Mouse (Mus musculus): Measurements from ENCODE around the gene Zfhx3. TPM values are rescaled to one million over a fixed set of nuclear protein-coding genes. Genes with fewer than 3 reads are reported as not detected.
A peak's percentile ranks its signal among the peaks of the same experiment; 100 is the strongest.
"Not testable (repeated sequence)": the region's sequence is repeated elsewhere in the genome, so short reads cannot be mapped to it uniquely, and the experiment has no call there.

Zfhx3 gene
- total RNA-seq (2014; rRNA removed) (7.2 and 13.8 TPM in 2 replicates), polyA plus RNA-seq (2015; fragmentation: Nextera tagmentation; extraction: Ambion mirVana) (3.0 and 9.6 TPM in 2 replicates)

DNA sequence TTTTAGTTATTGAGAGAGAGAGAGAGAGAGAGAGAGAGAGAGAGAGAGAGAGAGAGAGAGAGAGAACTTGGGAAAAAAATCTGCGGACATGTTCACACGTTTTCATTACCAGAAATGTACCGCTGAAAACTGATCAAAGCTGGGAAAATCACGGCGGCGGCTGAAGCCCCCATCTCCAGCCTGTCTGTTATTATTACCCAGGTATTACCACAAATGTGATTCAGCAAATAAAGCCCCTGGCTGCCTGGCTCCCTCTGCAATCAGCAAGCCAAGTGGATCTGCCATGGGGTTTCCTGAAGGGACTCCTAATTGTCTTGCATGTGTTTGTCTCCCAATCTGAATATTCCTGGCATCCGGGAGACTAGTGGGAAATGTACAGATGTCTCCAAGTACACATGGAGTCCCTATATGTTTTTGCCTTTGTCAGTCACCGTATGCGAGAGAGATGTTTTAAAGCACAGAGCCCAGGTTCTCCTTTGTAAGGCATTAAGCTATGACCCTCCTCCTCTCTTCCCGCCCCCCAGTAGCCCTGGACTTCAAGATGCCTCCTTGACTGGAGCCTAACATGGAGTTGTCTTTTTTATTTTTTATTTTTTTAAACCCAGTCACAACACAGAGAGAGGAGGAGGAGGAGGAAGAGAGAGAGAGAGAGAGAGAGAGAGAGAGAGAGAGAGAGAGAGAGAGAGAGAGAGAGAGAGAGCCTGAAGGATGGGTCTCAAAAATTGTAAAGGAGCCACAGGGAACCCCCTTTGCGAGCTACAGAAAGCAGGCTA, at the start of gene Zfhx3:
Gene Zfhx3, plus strand, starts transcription at position 723 of the 773 bp plus-strand sequence.
- H3K4me1 ChIP-seq (ENCODE audit: insufficient read depth): peaks cover 11% of the 10 kb centered on the region; the same call in 1 of the 2 replicates
- no peak for DNase-seq
- peak within 1 kb of the TSS; percentile 35; the same call in 1 of the 2 replicates for H3K9ac ChIP-seq
- H3K4me2 ChIP-seq (ENCODE audit: low read depth): peak within 1 kb of the TSS; percentile 48
- no peak for ATAC-seq
- H3K27me3 ChIP-seq (ENCODE audit: insufficient read depth, low read length): peaks cover 8% of the 10 kb centered on the region; the same call in 1 of the 2 replicates
- H3K36me3 ChIP-seq (ENCODE audit: insufficient read depth): no peaks in the 10 kb centered on the region
- H3K9me3 ChIP-seq (ENCODE audit: low read length): no peaks in the 10 kb centered on the region
- peak within 1 kb of the TSS; percentile 64 for H3K27ac ChIP-seq (ENCODE audit: low read depth, low read length)
- no peak for TF ChIP-seq CTCF (IDR thresholded peaks at IDR 0.05; ENCODE audit: low read depth)
- peak within 1 kb of the TSS; percentile 25 for H3K4me3 ChIP-seq (ENCODE audit: low read depth, low read length)
- 11% methylated on average over 11 of the region's 11 CpGs for WGBS

DNA sequence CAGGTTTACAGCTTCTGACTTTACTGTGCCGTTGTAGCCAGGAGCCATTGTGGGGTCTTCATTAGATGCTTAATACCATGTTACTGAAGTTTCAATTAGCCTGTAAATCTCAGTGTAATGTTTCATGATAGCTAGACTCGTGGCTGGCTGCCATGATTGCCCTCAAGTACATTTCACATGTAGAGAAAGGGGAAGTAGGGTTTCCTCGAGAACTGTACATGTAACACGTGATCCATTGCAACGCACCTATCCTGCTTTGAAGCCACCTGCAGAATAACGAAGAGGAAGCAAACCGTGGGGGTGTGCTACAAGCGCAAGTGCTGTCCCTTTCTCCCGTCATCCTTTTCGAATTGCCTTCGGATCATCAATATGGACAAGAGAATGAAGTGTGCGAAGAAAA, 23.5 kb upstream of the Zfhx3 start:
- DNase-seq: no peak
- TF ChIP-seq CTCF (IDR thresholded peaks at IDR 0.05; ENCODE audit: low read depth): no peak
- no peaks in the 10 kb centered on the region; the same call in 1 of the 2 replicates for H3K27me3 ChIP-seq (ENCODE audit: insufficient read depth, low read length)
- no peaks in the 10 kb centered on the region for H3K4me1 ChIP-seq (ENCODE audit: insufficient read depth)
- H3K9ac ChIP-seq: no peak overlapping the region
- no peaks in the 10 kb centered on the region for H3K36me3 ChIP-seq (ENCODE audit: insufficient read depth)
- no peak overlapping the region for H3K4me3 ChIP-seq (ENCODE audit: low read depth, low read length)
- no peak overlapping the region for H3K4me2 ChIP-seq (ENCODE audit: low read depth)
- H3K27ac ChIP-seq (ENCODE audit: low read depth, low read length): no peak overlapping the region
- 87% methylated on average over 12 of the region's 12 CpGs for WGBS
- no peak for ATAC-seq
- H3K9me3 ChIP-seq (ENCODE audit: low read length): no peaks in the 10 kb centered on the region

DNA sequence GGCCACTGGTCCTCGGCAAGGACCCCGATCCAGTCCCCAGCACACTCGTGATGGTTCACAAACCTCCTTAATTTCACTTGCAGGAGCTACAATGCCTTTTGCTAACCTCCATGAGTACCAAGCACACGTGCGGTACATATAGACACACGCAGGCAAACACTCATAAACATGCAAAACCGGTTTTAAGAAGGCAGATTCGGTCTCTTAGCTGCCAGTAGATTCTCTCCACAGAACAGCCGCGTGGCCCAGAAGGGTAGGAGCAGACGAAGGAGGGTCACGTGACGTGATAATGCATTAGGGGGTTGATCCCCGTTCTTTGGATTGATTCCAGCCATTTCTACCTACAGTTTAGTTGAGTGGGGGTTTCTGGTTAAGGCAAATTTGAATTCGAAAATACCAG, 16.3 kb upstream of the Zfhx3 start:
- no peaks in the 10 kb centered on the region for H3K36me3 ChIP-seq (ENCODE audit: insufficient read depth)
- no peak overlapping the region for H3K4me3 ChIP-seq (ENCODE audit: low read depth, low read length)
- H3K9ac ChIP-seq: no peak overlapping the region
- H3K9me3 ChIP-seq (ENCODE audit: low read length): no peaks in the 10 kb centered on the region
- DNase-seq (no peak), ATAC-seq (no peak)
- H3K4me1 ChIP-seq (ENCODE audit: insufficient read depth): no peaks in the 10 kb centered on the region
- no peak overlapping the region for H3K27ac ChIP-seq (ENCODE audit: low read depth, low read length)
- H3K4me2 ChIP-seq (ENCODE audit: low read depth): no peak overlapping the region
- 81% methylated on average over 15 of the region's 15 CpGs for WGBS
- TF ChIP-seq CTCF (IDR thresholded peaks at IDR 0.05; ENCODE audit: low read depth): no peak
- H3K27me3 ChIP-seq (ENCODE audit: insufficient read depth, low read length): no peaks in the 10 kb centered on the region

DNA sequence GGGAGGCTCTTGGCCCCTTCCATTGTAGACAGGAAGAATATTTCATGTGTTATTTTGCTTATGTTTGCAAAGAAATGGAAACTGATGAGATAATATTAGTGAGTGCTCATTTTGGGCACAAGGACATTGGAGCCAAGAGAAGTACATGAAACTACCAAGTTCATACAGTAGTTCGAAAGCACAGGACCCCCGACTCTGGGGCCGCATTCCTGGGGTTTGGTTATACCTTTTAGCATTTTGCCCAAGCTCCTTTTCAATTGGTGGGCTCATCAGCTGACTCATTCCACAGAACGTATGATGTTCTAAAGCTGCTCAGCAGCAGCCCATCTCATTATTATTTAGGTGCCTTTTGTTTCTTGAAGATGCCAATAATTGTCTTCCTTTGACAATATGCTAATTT, 5.7 kb upstream of the Zfhx3 start:
- Histone ChIP-seq H3K36me3 (ENCODE audit: insufficient read depth) (no peaks in the 10 kb centered on the region), H3K4me1 (ENCODE audit: insufficient read depth) (no peaks in the 10 kb centered on the region), H3K4me2 (ENCODE audit: low read depth) (no peak overlapping the region), H3K9me3 (ENCODE audit: low read length) (no peaks in the 10 kb centered on the region), H3K27me3 (ENCODE audit: insufficient read depth, low read length) (no peaks in the 10 kb centered on the region), H3K9ac (no peak overlapping the region), H3K4me3 (ENCODE audit: low read depth, low read length) (no peak overlapping the region), H3K27ac (ENCODE audit: low read depth, low read length) (no peak overlapping the region)
- no peak for TF ChIP-seq CTCF (IDR thresholded peaks at IDR 0.05; ENCODE audit: low read depth)
- WGBS: 97% methylated on average over 4 of the region's 4 CpGs
- DNase-seq: no peak
- no peak for ATAC-seq

DNA sequence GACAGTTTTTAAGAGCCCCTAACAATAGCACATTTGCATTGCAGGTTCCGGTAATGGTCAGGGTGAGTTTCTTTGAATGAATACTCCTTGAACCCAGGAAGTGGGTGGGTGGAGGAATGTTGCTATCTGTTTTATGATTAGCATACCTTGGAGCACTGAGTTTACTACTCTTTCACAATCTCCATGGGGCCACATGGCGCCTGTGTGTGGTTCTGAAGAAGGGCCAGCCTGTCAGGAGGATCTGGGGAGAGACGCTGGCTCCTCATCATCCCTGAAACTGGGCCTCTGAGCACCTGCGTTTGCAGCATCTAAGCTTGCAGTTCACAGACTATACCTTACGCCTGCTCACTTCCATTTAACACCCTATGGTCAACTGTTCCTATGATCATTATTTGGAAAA, 4.2 kb upstream of the Zfhx3 start:
- not testable (repeated sequence) for H3K4me3 ChIP-seq (ENCODE audit: low read depth, low read length); DNase-seq; H3K9me3 ChIP-seq (ENCODE audit: low read length); ATAC-seq; H3K27ac ChIP-seq (ENCODE audit: low read depth, low read length); H3K36me3 ChIP-seq (ENCODE audit: insufficient read depth); H3K27me3 ChIP-seq (ENCODE audit: insufficient read depth, low read length); H3K9ac ChIP-seq; H3K4me2 ChIP-seq (ENCODE audit: low read depth); H3K4me1 ChIP-seq (ENCODE audit: insufficient read depth)
- WGBS: 95% methylated on average over 5 of the region's 5 CpGs

DNA sequence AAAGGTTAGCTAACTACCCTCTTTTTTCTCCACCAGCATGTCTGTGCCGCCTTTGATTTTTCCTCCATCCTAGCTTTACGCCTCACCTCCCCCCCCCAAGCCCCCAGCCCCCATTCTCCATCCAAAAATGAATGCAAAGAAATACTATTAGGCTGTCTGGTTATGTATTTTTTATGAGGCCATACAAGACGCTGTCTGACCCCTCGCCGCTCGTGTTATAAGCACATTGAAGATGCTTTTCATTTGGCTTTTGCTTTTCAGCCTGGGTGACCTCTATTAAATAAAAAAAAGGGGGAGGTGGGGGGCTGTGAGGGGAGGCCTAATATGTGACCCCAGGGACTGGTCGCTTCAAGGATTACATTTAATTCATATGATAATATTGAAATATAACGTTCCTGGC, 2.3 kb upstream of the Zfhx3 start:
- 69% methylated on average over 8 of the region's 8 CpGs for WGBS
- no peak for TF ChIP-seq CTCF (IDR thresholded peaks at IDR 0.05; ENCODE audit: low read depth)
- DNase-seq (no peak), ATAC-seq (no peak)
- Histone ChIP-seq H3K36me3 (ENCODE audit: insufficient read depth) (no peaks in the 10 kb centered on the region), H3K4me3 (ENCODE audit: low read depth, low read length) (no peak overlapping the region), H3K27ac (ENCODE audit: low read depth, low read length) (no peak overlapping the region), H3K27me3 (ENCODE audit: insufficient read depth, low read length) (peaks cover 4% of the 10 kb centered on the region; the same call in 1 of the 2 replicates), H3K9me3 (ENCODE audit: low read length) (no peaks in the 10 kb centered on the region), H3K4me1 (ENCODE audit: insufficient read depth) (peaks cover 11% of the 10 kb centered on the region; the same call in 1 of the 2 replicates), H3K4me2 (ENCODE audit: low read depth) (no peak overlapping the region), H3K9ac (no peak overlapping the region)

DNA sequence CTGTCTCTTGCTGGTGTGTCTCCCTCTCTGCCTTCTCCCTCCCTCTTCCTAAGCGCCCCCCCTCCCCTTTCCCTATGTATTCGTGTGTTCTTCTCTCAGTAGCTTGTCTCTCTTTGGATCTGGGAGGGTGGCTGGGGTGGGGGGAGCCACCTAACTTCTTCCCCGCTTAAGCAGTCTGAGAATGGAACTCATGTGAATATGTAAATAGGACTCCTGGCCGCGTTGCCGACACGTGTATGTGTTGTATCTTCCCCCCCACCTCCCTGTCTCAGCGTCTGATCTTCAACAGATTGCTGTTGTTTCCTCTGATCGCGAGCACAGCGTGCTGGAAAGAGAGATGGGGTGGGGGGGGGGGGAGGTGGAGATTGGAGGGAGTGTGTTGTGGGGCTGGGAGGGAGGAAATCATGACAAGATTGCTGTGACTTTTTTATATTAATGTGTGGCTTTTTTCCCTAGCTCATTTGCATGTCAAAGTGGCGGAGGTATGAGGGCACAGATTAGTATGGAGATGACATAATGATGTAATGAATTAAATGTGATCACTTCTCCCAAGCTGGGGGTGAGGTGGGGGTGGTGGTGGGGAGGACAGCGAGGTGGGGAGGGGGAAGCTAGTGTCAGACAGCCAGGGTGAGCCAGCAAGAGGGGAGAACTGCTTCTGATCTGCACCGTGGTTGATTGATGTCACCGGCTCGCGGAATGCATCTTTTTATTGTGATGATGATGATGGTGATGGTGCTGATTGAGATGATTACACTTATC, 487 bp downstream of the Zfhx3 start:
- Histone ChIP-seq H3K4me3 (ENCODE audit: low read depth, low read length) (peak overlapping the region; percentile 25), H3K9ac (peak overlapping the region; percentile 35; the same call in 1 of the 2 replicates), H3K27me3 (ENCODE audit: insufficient read depth, low read length) (peaks cover 13% of the 10 kb centered on the region; the same call in 1 of the 2 replicates), H3K4me1 (ENCODE audit: insufficient read depth) (peaks cover 11% of the 10 kb centered on the region; the same call in 1 of the 2 replicates), H3K27ac (ENCODE audit: low read depth, low read length) (peak overlapping the region; percentile 64), H3K9me3 (ENCODE audit: low read length) (no peaks in the 10 kb centered on the region), H3K36me3 (ENCODE audit: insufficient read depth) (no peaks in the 10 kb centered on the region), H3K4me2 (ENCODE audit: low read depth) (peak overlapping the region; percentile 48)
- TF ChIP-seq CTCF (IDR thresholded peaks at IDR 0.05; ENCODE audit: low read depth): no peak
- WGBS: 2% methylated on average over 17 of the region's 17 CpGs
- ATAC-seq: peak; percentile 85
- peak; percentile 62 for DNase-seq
